Mouse (Mus musculus) brain, embryonic 14.5 days (tissue): ENCODE measurements around the gene Fgf4.

Experiments used
- CTCF ChIP-seq: fragments of 200-500 bp; IDR thresholded peaks from 2 replicates; pipeline ENCODE4 v1.5.1; 2012; ENCODE audit warnings: inconsistent platforms, mild to moderate bottlenecking, moderate library complexity, borderline replicate concordance; ENCODE audit not compliant: insufficient read depth, insufficient read length; ENCODE audit errors: extremely low read depth
- POLR2A ChIP-seq: fragments of 200-500 bp; IDR thresholded peaks from 2 replicates; pipeline ENCODE4 v1.6.1; 2012; ENCODE audit warnings: mild to moderate bottlenecking, inconsistent platforms, borderline replicate concordance; ENCODE audit not compliant: poor library complexity, insufficient read depth, insufficient read length, severe bottlenecking; ENCODE audit errors: extremely low read depth

GRCm38 (mm10) chr7:144838522-144839503, 8.4 kb upstream of the Fgf4 start:
- TF ChIP-seq POLR2A (no peak), CTCF (no peak)
